Mouse (Mus musculus) spleen, postnatal 4 days (tissue): ENCODE results near the gene Clpb.

Experiments
- DNase-seq, 2 experiments: peaks; one replicate each; pipeline ENCODE4 v3.0.0; 2022; ENCODE audit warnings: low spot score in 2 of 2

The Clpb gene

DNA sequence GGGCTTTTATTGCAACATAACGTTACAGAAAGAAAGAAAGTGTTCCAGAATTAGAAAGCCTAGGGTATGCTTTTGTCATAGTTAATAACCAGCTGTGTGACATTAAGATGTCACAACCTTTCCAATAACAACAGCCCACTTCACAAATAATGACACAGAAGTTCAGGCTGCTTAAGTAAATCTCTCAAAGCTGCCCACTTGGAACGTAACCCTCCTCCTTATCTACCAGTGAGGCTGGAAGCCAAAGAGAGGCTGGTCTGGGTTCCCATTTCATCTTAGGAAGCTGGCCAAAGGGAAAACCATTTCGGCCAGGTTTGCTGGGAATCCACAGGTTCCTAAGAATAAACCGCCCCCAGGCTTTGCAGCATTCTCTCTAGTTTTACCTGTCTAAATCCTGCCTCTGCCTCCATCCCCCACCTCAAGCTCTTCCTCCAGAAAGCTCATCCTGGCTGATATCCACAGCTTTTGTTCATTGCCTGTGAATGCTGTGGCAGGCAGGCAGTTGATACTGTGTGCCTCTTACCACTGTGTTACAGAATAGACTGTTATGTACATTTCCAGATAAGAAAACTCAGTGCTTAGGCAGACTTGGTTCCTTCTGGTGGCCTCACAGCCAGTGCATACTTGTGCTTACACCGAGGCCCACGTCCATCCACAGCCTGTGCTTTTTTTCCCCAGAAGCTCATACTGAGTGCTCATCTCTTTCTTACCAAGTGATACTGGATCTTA, 12.8 kb downstream of the Clpb start:
- no peak for DNase-seq

GRCm38 (mm10) chr7:101676762-101677308, 13.4 kb downstream of the Clpb start:
- no peak for DNase-seq

DNA sequence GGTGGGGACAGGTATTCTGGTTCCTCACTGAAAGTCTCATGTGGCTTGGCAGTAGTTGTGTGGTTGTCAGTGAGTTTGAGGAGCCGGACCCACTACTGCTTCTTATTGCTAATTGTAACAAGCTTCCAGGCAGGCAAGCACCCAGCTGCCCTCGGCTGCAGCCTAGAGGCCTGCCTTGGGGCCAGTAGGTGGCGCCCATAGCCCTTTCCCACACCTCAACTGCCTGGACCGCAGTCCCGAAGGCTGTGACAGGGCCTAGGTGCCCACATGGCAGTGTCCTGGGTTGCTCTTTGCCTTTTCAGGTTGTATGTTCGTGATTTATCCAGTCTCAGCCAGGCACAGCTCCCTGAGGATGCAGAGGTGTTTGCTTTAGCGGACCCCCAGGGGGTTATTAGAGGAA, 16.2 kb downstream of the Clpb start:
- peak; percentile 68 to 83 for DNase-seq

DNA sequence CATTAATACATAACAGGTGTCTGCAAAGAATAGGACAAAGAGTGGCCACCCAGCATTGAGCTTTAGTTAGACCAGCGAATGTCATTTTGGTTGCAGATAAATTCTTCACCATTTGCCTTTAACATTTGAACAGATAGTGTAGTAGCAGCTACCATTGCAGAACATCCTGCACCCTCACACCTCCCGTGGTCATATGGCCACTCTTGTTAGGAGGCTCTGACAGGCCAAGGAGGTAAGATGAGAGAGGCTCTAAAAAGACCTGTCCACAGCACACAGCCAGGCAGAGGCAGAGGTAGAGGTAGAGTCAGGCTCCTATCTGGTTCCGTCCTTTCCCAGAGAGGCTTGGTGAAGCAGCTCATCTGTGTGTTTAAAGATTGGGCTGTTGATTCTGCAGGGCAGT, 17.5 kb downstream of the Clpb start:
- DNase-seq, result no peak

DNA sequence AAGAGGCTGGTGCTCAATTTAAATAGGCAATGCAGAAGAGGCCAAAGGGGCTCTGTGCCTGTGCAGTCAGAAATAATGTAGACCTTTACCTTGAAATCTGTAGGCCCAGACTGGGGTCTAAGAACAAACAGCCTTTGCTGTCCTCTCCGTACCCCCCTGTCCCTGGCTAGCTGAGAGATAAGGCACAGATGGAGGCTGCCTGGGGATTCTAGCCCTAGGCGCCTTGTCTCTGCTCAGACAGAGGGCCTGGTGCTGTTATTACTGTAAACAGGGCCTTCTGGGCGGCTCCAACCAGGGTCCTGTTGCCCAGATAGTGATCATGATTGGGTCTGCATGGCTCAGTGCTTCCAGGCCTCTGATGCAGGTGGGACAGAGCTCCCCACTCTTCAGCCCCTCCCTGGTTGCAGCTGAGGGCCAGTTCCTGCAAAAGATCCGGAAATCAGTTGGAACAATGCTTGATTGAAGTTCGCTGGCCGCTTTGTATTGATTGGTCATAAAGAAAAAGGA, 18.2 kb downstream of the Clpb start:
- DNase-seq, result no peak

- no peak for DNase-seq
Observed at GRCm38 (mm10) chr7:101682886-101683285, 19.5 kb downstream of the Clpb start.

- no peak for DNase-seq
Observed at GRCm38 (mm10) chr7:101683976-101684630, 20.7 kb downstream of the Clpb start.

GRCm38 (mm10) chr7:101684671-101685070, 21.2 kb downstream of the Clpb start:
- no peak for DNase-seq

DNA sequence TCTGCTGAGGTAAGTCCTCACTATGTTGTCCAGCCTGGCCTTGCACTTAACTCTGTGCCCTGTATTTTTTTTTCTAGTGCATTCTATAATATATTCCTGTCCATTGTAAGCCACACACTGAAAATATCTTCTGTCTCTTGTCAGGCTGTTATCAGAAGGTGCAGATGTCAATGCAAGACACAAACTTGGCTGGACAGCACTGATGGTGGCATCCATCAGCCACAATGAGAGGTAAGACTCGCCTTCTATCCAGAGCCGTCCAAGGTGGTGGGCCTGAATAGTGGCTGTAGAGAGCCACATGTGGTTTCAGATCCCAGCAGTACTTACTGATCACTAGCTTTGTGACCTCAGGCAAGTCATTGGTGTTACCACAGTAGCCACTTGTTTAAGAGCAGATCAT, 23.7 kb downstream of the Clpb start:
- no peak for DNase-seq

DNA sequence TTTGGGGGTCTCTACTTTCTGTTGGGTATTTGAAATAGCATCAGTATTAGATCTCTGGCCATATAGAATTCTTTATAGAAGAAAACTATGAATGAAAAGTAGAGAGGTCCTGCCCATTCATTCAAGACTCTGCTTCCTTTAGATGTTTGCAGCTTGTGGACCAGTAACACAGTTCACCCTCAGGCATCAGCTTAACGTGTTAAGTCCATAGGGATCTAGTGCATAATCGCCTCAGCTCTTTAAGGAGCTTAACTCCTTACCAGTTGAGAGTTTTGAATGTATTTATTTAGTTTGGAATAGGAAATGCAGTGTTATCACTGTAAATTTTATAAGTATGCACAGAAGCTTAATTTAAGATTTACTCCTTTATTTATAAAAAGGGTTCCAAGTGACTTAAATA, 27.0 kb downstream of the Clpb start:
- no peak for DNase-seq

- DNase-seq, result no peak
Observed at GRCm38 (mm10) chr7:101691863-101692262, 28.4 kb downstream of the Clpb start.

DNA sequence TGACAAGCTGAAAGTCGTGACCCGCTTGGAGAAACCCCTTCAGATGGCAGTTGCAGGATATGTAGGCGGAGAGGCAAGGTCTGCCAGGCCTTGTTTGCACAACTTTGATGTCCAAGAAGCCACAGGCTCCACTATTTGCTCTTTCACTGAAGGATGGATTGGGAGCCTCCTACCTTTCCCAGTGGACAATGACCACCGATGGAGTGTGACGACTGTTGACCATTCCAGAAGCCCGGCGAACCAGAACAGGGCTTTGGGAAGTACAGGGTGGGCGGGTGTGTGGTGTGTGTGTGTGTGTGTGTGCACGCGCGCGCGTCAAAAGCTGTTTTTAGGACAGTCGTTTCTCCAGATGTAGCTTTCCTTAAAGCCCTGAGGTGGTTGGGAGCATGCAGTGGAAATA, 29.0 kb downstream of the Clpb start:
- DNase-seq, result no peak

GRCm38 (mm10) chr7:101695483-101695882, 32.0 kb downstream of the Clpb start:
- DNase-seq, result no peak

- no peak for DNase-seq
Observed at GRCm38 (mm10) chr7:101696931-101697723, 33.7 kb downstream of the Clpb start.

DNA sequence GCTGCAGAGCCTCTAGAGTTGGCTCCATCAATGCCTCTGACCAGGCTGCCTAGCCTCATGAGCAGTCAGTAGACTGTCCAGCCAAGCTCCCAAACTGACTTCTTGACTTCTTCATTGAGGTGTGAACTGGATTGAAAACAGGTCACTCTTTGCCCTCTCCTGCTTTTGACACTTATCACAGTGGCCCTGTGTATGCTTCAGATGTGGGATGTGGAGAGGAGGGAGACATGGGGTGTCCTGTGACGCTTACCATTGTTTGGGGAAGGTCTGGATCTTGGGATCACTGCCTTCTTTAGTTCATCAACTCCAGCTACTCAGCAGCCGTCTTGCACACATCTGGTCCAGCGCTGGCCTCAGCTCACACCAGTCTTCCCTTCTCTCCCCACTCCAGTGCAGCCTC, 36.9 kb downstream of the Clpb start:
- no peak for DNase-seq

- no peak for DNase-seq
Observed at GRCm38 (mm10) chr7:101702706-101703105, 39.3 kb downstream of the Clpb start.

DNA sequence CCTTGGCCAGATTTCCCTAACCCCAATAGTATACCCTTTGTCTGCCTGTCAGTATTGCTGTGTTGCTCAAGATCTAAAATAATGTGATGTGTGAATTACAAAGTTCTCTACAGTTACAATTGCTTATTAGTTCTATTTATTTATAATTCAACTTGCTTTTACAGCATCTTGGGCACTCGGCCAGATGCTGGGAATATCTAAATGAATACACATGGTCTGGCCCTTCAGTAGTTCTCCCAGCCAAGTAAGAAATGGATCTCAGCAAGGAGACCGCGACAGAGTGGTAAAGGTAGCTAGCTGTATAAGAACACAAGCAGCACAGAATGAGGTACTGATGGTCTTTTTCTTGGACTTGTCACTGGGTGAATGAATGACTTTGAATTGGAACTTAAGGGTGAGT, 46.2 kb downstream of the Clpb start:
- no peak for DNase-seq

GRCm38 (mm10) chr7:101710236-101710635, 46.8 kb downstream of the Clpb start:
- DNase-seq, result no peak

DNA sequence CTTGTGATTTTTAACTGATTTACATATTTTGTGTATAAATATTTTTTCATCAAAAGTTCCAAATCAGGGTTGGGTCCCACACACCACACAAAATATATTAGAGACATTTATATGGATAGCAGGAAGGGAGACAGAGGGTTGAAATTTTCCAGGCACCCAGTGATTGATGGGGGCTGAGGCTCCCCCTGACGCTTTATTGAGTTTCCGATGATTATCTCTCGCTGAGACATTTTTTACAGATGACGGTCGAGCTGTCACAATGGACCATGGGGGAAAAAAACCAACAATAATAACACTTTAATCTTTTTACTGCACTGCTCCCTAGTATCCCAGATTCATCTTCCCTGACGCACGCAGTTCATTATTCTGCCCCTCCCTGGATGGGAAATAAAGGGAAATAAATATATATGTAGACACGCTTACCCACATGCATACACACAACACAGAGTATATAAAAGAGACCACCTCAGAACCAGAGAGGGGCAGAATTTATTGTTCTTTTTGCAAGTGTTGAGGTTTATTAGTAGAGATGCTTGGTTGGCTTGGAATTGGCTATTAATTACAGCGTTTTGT, 50.5 kb downstream of the Clpb start:
- no peak for DNase-seq

DNA sequence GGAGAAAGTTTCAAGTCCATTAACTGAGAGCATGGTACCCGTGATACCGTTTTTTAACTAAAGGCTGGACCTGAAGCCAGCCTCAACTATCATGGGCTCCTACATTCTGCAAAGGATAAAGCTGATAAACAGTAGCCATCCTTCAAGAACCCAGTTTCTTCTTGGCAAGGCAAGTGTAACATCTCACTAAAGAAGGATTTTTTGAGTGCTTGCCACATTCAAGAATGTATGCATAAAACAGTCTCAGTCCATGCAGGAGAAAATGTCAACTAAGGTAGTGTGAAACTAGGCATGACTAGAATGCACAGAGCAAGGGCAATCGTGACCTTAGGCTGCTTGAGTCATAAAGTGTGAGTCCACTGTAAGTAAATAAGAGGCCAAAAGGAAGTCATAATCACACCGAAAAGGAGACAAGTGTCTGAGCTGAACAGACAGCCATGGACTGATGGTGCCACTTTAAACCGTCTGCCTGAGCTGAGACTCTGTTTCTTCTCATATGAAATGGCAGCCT, 51.7 kb downstream of the Clpb start:
- no peak for DNase-seq

GRCm38 (mm10) chr7:101720356-101720755, 56.9 kb downstream of the Clpb start:
- no peak for DNase-seq

- no peak for DNase-seq
Observed at GRCm38 (mm10) chr7:101725081-101725480, 61.6 kb downstream of the Clpb start.
